Mouse (Mus musculus) limb, embryonic 15.5 days (tissue): ENCODE results near the gene Slc7a4. TPM values are rescaled to one million over a fixed set of nuclear protein-coding genes. Genes with fewer than 3 reads are reported as not detected.
A peak's percentile ranks its signal among the peaks of the same experiment; 100 is the strongest.
"Not testable (repeated sequence)": the region's sequence is repeated elsewhere in the genome, so short reads cannot be mapped to it uniquely, and the experiment has no call there.

Source experiments
- ATAC-seq: fragments of 200-750 bp; cut with Nextera tagmentation; 2 replicates; pipeline ENCODE4 v1.8.0; 2017; ENCODE audit warnings: low read depth, moderate TSS enrichment; ENCODE audit not compliant: insufficient number of reproducible peaks, low FRiP score, low TSS enrichment
- H3K27ac ChIP-seq: fragments of 300-500 bp; sonication (generic); 2 replicates; pipeline ENCODE4 v1.5.1; 2015; ENCODE audit warnings: moderate library complexity, mild to moderate bottlenecking, inconsistent platforms
- H3K27me3 ChIP-seq: fragments of 300-500 bp; sonication (generic); 2 replicates; pipeline ENCODE4 v1.6.1; 2015; ENCODE audit warnings: inconsistent platforms
- H3K36me3 ChIP-seq: fragments of 300-500 bp; sonication (generic); 2 replicates; pipeline ENCODE4 v1.6.1; 2015; ENCODE audit warnings: inconsistent platforms
- H3K4me1 ChIP-seq: fragments of 300-500 bp; sonication (generic); 2 replicates; pipeline ENCODE4 v1.6.1; 2015; ENCODE audit warnings: inconsistent platforms
- H3K4me2 ChIP-seq: fragments of 300-500 bp; sonication (generic); 2 replicates; pipeline ENCODE4 v1.6.1; 2015; ENCODE audit warnings: mild to moderate bottlenecking, inconsistent platforms
- H3K4me3 ChIP-seq: fragments of 300-500 bp; sonication (generic); 2 replicates; pipeline ENCODE4 v1.5.1; 2015; ENCODE audit warnings: mild to moderate bottlenecking, inconsistent platforms
- H3K9ac ChIP-seq: fragments of 300-500 bp; sonication (generic); 2 replicates; pipeline ENCODE4 v1.6.1; 2015; ENCODE audit warnings: inconsistent platforms
- H3K9me3 ChIP-seq: fragments of 300-500 bp; sonication (generic); 2 replicates; pipeline ENCODE4 v1.6.1; 2016; ENCODE audit warnings: inconsistent platforms
- WGBS: fragments of 180-500 bp; shearing (Covaris S2); methylation state at CpG from one replicate; pipeline ENCODE4 v1.1.7; 2015; 5-methylcytosine and 5-hydroxymethylcytosine counted together
- polyA plus RNA-seq: library from polyadenylated mRNA; unstranded; fragments of >200 nt; fragmentation: Nextera tagmentation; extraction: Ambion mirVana; gene quantifications from 2 replicates; pipeline ENCODE4 v1.2.1, GENCODE M21; 2015

The Slc7a4 gene
- polyA plus RNA-seq, 1 experiment from 2014 or later: 9.9 TPM

GRCm38 (mm10) chr16:17561128-17561750 lies 21.8 kb downstream of the Slc7a4 start, which contains the start of gene Lrrc74b:
Gene Lrrc74b (minus strand): TSS chr16:17561247.
- H3K27ac ChIP-seq: peak within 1 kb of the TSS; percentile 70; the same call in 1 of the 2 replicates
- ATAC-seq: peak; percentile 69
- peaks cover 17% of the 10 kb centered on the region; the same call in 1 of the 2 replicates for H3K27me3 ChIP-seq
- H3K4me1 ChIP-seq: peaks cover 31% of the 10 kb centered on the region
- peak within 1 kb of the TSS; percentile 19 for H3K4me3 ChIP-seq
- H3K36me3 ChIP-seq: no peaks in the 10 kb centered on the region
- no peaks in the 10 kb centered on the region for H3K9me3 ChIP-seq
- H3K9ac ChIP-seq: peak within 1 kb of the TSS; percentile 37
- H3K4me2 ChIP-seq: peak within 1 kb of the TSS; percentile 49
- 3% methylated on average over 22 of the region's 22 CpGs for WGBS

- Histone ChIP-seq H3K4me3 (no peak overlapping the region), H3K36me3 (no peaks in the 10 kb centered on the region), H3K9me3 (no peaks in the 10 kb centered on the region), H3K4me2 (no peak overlapping the region), H3K27me3 (peaks cover 9% of the 10 kb centered on the region; the same call in 1 of the 2 replicates), H3K27ac (no peak overlapping the region), H3K9ac (no peak overlapping the region), H3K4me1 (peaks cover 31% of the 10 kb centered on the region)
- WGBS: 75% methylated on average over 9 of the region's 9 CpGs
- ATAC-seq: no peak
These were observed 23.5 kb downstream of the Slc7a4 start for GRCm38 (mm10) chr16:17559396-17560027.

GRCm38 (mm10) chr16:17558811-17559210 lies 24.2 kb downstream of the Slc7a4 start:
- no peaks in the 10 kb centered on the region for H3K9me3 ChIP-seq
- H3K27ac ChIP-seq: no peak overlapping the region
- no peak overlapping the region for H3K4me3 ChIP-seq
- H3K27me3 ChIP-seq: peaks cover 9% of the 10 kb centered on the region; the same call in 1 of the 2 replicates
- no peak for ATAC-seq
- no peak overlapping the region for H3K9ac ChIP-seq
- H3K4me1 ChIP-seq: peaks cover 38% of the 10 kb centered on the region
- no peak overlapping the region for H3K4me2 ChIP-seq
- WGBS: 3% methylated on average over 5 of the region's 5 CpGs
- no peaks in the 10 kb centered on the region for H3K36me3 ChIP-seq

DNA sequence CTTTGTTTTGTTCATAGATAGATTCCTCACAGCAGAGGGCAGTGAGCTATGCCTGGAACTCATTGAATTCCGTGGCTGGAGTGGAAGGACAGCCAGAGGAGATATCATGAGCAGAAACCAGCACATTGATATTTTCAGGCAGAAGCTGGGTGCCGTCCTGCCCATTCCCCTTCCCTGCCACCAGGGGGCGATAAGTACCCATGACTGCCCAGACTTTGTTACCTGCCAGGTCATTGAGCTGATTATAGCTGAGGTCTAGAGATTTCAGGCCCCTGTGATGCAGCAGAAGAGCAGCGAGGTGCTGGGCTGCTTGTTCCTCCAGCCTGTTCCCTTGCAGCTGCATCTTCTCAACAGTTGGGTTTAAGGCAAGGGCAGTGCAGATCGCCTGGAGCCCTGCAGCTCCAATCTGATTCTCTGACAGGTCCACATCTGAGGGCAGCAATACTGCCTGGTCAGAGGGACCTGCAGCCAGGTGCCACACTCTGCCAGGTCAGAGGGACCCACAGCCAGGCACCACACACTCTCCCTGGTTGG lies 25.0 kb downstream of the Slc7a4 start:
- no peak overlapping the region for H3K9ac ChIP-seq
- no peak overlapping the region for H3K4me2 ChIP-seq
- H3K9me3 ChIP-seq: no peaks in the 10 kb centered on the region
- ATAC-seq: no peak
- 2% methylated on average over 5 of the region's 5 CpGs for WGBS
- peaks cover 42% of the 10 kb centered on the region for H3K4me1 ChIP-seq
- peaks cover 9% of the 10 kb centered on the region; the same call in 1 of the 2 replicates for H3K27me3 ChIP-seq
- no peak overlapping the region for H3K27ac ChIP-seq
- H3K36me3 ChIP-seq: no peaks in the 10 kb centered on the region
- no peak overlapping the region for H3K4me3 ChIP-seq

DNA sequence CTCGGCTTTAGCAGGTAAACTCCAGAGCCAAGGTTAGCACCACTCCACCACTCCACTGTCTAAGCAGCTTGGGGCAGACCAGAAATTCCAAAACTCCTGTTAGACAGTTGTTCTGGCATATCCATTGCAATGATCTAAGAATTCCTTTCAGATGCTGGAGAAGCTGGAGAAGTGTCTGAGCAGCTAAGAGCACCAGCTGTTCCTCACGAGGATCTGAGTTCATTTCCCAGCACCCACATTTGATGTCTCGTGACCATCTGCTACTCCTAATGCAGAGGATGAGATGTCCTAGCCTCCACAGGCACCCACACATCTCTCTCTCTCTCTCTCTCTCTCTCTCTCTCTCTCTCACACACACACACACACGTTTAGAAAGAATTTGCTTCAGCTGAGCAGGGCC lies 26.1 kb downstream of the Slc7a4 start:
- no peak for ATAC-seq
- Histone ChIP-seq H3K27ac (no peak overlapping the region), H3K4me2 (no peak overlapping the region), H3K9ac (no peak overlapping the region), H3K36me3 (no peaks in the 10 kb centered on the region), H3K4me1 (peaks cover 36% of the 10 kb centered on the region), H3K4me3 (no peak overlapping the region), H3K27me3 (peaks cover 8% of the 10 kb centered on the region; the same call in 1 of the 2 replicates), H3K9me3 (no peaks in the 10 kb centered on the region)
- 49% methylated on average over 4 of the region's 4 CpGs for WGBS

GRCm38 (mm10) chr16:17556180-17556579 lies 26.8 kb downstream of the Slc7a4 start:
- ATAC-seq: no peak
- H3K27ac ChIP-seq: no peak overlapping the region
- H3K9me3 ChIP-seq: no peaks in the 10 kb centered on the region
- H3K4me2 ChIP-seq: no peak overlapping the region
- no peak overlapping the region for H3K9ac ChIP-seq
- WGBS: 91% methylated on average over 4 of the region's 4 CpGs
- H3K4me3 ChIP-seq: no peak overlapping the region
- peaks cover 29% of the 10 kb centered on the region for H3K4me1 ChIP-seq
- H3K27me3 ChIP-seq: peaks cover 5% of the 10 kb centered on the region; the same call in 1 of the 2 replicates
- no peaks in the 10 kb centered on the region for H3K36me3 ChIP-seq

- ATAC-seq, H3K36me3 ChIP-seq, H3K27me3 ChIP-seq, H3K4me3 ChIP-seq, H3K9me3 ChIP-seq, H3K9ac ChIP-seq: not testable (repeated sequence)
- Histone ChIP-seq H3K27ac (peak overlapping the region; percentile 39), H3K4me2 (peak overlapping the region; percentile 38; the same call in 1 of the 2 replicates), H3K4me1 (peaks cover 24% of the 10 kb centered on the region)
- 31% methylated on average over 4 of the region's 4 CpGs for WGBS
These were observed 28.3 kb downstream of the Slc7a4 start for GRCm38 (mm10) chr16:17554702-17555101.

- Histone ChIP-seq H3K4me1 (peaks cover 21% of the 10 kb centered on the region), H3K9me3 (no peaks in the 10 kb centered on the region), H3K4me2 (peak overlapping the region; percentile 38), H3K27me3 (no peaks in the 10 kb centered on the region), H3K36me3 (no peaks in the 10 kb centered on the region), H3K4me3 (peak overlapping the region; percentile 20), H3K27ac (peak overlapping the region; percentile 39; the same call in 1 of the 2 replicates), H3K9ac (no peak overlapping the region)
- 12% methylated on average over 18 of the region's 18 CpGs for WGBS
- peak; percentile 73 for ATAC-seq
These were observed 28.9 kb downstream of the Slc7a4 start for GRCm38 (mm10) chr16:17553910-17554685.

DNA sequence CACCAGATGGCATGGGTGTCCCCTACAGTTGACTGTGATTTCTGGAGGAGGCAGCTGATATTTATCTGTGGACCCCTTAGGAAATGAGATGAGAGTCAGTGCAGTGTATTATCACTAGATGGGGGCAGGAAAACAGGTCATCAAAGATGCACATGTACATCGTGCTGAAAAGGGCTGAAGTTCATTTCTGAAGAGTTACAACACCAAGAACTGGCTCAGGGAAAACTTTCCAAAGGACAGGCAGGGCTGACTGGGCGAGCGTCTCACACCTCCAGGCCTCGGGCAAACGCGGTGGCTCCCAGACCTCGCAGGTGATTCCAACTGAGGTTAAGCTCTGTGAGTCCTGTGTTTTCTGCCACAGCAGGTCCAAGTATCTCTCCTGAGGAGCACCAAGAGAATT lies 30.2 kb downstream of the Slc7a4 start:
- peaks cover 11% of the 10 kb centered on the region for H3K4me1 ChIP-seq

DNA sequence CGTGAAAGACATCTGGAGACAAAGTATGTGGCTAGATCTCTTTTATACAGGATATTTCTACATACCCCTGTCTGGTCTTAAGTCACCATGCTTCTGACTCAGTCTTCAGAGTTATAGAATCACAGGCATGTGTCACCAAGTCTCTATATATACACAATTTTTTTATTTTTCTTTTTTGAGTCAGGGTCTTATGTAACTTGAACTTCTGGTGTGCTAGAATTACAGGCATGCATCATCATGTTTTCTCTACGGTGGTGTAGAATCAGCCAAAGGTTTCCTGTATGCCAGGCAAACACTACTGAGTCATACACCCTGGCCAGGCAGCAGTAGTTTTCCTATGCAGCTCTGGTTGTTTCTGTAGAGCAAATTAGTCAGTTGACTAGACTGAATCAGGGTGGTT lies 40.4 kb downstream of the Slc7a4 start:
- H3K4me2 ChIP-seq: no peak overlapping the region
- no peaks in the 10 kb centered on the region for H3K36me3 ChIP-seq
- no peak overlapping the region for H3K4me3 ChIP-seq
- H3K27ac ChIP-seq: no peak overlapping the region
- H3K9me3 ChIP-seq: no peaks in the 10 kb centered on the region
- no peaks in the 10 kb centered on the region for H3K4me1 ChIP-seq
- H3K9ac ChIP-seq: no peak overlapping the region
- no peak for ATAC-seq
- WGBS: 59% methylated on average over 2 of the region's 2 CpGs
- H3K27me3 ChIP-seq: peaks cover 5% of the 10 kb centered on the region; the same call in 1 of the 2 replicates

More for the DNA sequence above, 30.2 kb downstream of the Slc7a4 start:
- H3K36me3 ChIP-seq: no peaks in the 10 kb centered on the region
- H3K9ac ChIP-seq: no peak overlapping the region
- no peak for ATAC-seq
- WGBS: 75% methylated on average over 7 of the region's 7 CpGs
- H3K4me2 ChIP-seq: no peak overlapping the region
- no peaks in the 10 kb centered on the region for H3K9me3 ChIP-seq
- no peak overlapping the region for H3K4me3 ChIP-seq
- no peaks in the 10 kb centered on the region for H3K27me3 ChIP-seq
- no peak overlapping the region for H3K27ac ChIP-seq

DNA sequence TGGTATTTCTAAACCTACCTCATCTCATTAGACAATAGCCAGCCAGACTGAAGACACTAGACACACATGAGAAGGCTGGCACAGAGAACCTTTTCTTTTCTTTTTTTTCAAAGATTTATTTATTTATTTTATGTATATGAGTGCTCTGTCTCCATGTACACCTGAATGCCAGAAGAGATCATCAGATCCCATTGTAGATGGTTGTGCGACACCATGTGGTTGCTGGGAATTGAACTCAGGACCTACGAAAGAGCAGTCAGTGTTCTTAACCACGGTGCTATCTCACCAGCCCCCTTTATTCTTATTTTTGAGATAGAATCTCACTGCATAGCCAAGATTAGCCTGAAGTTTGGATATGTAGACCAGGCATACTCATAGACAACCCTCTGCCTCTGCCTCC lies 46.4 kb downstream of the Slc7a4 start:
- Histone ChIP-seq H3K9ac (no peak overlapping the region), H3K36me3 (no peaks in the 10 kb centered on the region), H3K9me3 (no peaks in the 10 kb centered on the region), H3K4me3 (no peak overlapping the region), H3K27ac (no peak overlapping the region), H3K27me3 (peaks cover 5% of the 10 kb centered on the region; the same call in 1 of the 2 replicates), H3K4me1 (peaks cover 4% of the 10 kb centered on the region), H3K4me2 (no peak overlapping the region)
- no peak for ATAC-seq
- WGBS: 92% methylated on average over 3 of the region's 3 CpGs
